Mouse (Mus musculus) thymus, adult 2 months (tissue): ENCODE measurements at regions not wholly inside any gene's neighbourhood (a gene's known extent, or its start where the extent isn't known, plus 50 kb on each side); places are given as distances from the start of the nearest gene placed in this dataset.

ENCODE experiments used
- DNase-seq: peaks from one replicate; pipeline ENCODE4 v3.0.0; 2021
- H3K27ac ChIP-seq: fragments of 200-500 bp; 2 replicates; pipeline ENCODE4 v1.5.1; 2012; ENCODE audit warnings: low read length, control low read depth; ENCODE audit not compliant: control insufficient read depth, insufficient read depth
- H3K27me3 ChIP-seq: fragments of 200-500 bp; 2 replicates; pipeline ENCODE4 v1.6.1; 2012; ENCODE audit warnings: mild to moderate bottlenecking, low read length, moderate library complexity, mixed read lengths; ENCODE audit not compliant: control insufficient read depth, insufficient read depth
- H3K36me3 ChIP-seq: fragments of 200-500 bp; 2 replicates; pipeline ENCODE4 v1.6.1; 2012; ENCODE audit warnings: mild to moderate bottlenecking, low read length, moderate library complexity; ENCODE audit not compliant: control insufficient read depth, insufficient read depth
- H3K4me1 ChIP-seq: fragments of 200-500 bp; replicated peaks from 2 replicates; pipeline ENCODE4 v1.6.1; 2012; ENCODE audit warnings: low read length; ENCODE audit not compliant: control insufficient read depth, insufficient read depth
- H3K4me3 ChIP-seq: fragments of 200-500 bp; 2 replicates; pipeline ENCODE4 v1.5.1; 2012; ENCODE audit warnings: mild to moderate bottlenecking, low read length, control low read depth, moderate library complexity; ENCODE audit not compliant: control insufficient read depth, insufficient read depth
- CTCF ChIP-seq: fragments of 200-500 bp; IDR thresholded peaks from 2 replicates; pipeline ENCODE4 v1.5.1; 2012; ENCODE audit warnings: mild to moderate bottlenecking, control low read depth, low read length, moderate library complexity, borderline replicate concordance; ENCODE audit not compliant: control insufficient read depth, poor library complexity, insufficient read depth; ENCODE audit errors: extremely low read depth
- POLR2A ChIP-seq: fragments of 200-500 bp; IDR thresholded peaks from 2 replicates; pipeline ENCODE4 v1.6.1; 2012; ENCODE audit warnings: mild to moderate bottlenecking, low read length, control low read depth, moderate library complexity; ENCODE audit not compliant: control insufficient read depth, poor library complexity, insufficient read depth; ENCODE audit errors: extremely low read depth
- WGBS: fragments of 180-500 bp; shearing (Covaris S2); methylation state at CpG from one replicate; pipeline ENCODE4 v1.1.7; 2018; 5-methylcytosine and 5-hydroxymethylcytosine counted together

DNA sequence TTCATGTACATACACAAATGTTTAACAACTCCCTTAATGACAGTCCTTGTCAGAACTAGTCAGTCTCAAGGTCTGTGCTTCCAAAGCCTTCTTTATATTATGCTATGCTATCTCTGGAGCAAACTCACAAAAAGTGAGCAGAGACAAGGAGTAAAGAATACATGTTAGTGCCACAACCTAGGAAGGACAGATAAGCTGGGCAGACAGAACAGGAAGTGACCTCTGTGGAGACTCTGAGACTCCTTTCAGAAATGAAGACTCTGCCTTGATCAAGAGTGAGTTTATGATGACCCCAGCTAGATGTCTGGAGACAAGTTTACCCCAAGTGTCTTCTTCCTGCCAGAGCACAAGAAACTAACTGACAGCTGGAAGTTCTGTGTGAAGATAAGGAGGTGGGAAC lies 343.8 kb downstream of the Ccser2 start:
- no peaks in the 10 kb centered on the region for H3K36me3 ChIP-seq
- H3K27ac ChIP-seq, result no peak overlapping the region
- no peaks in the 10 kb centered on the region for H3K27me3 ChIP-seq
- H3K4me1 ChIP-seq, result no peaks in the 10 kb centered on the region
- TF ChIP-seq POLR2A, result no peak
- no peak for TF ChIP-seq CTCF
- DNase-seq, result no peak
- no peak overlapping the region for H3K4me3 ChIP-seq

DNA sequence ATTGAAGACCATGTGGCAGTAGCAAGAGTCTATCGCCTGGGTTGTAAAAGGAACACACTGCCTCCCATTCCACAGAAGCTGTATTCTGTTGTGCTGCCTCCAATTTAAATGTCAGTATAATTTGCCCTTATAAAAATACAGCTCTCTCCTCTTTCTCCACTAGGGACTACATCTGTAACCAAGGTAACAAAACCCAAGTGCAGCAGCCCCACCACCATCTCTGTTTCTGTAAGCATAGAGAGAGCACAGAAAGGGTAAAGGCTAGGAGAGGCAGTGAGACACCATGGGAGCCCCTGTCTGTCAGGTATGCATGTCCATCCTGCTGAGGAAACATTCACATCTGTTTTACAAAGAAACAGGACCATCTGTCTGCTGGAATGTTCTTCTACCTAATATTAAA lies 344.4 kb downstream of the Ccser2 start:
- Histone ChIP-seq H3K4me1 (no peaks in the 10 kb centered on the region), H3K27me3 (no peaks in the 10 kb centered on the region), H3K4me3 (no peak overlapping the region), H3K36me3 (no peaks in the 10 kb centered on the region), H3K27ac (no peak overlapping the region)
- WGBS, result 100% methylated on average over 1 of the region's 1 CpGs
- TF ChIP-seq CTCF (no peak), POLR2A (no peak)
- no peak for DNase-seq

DNA sequence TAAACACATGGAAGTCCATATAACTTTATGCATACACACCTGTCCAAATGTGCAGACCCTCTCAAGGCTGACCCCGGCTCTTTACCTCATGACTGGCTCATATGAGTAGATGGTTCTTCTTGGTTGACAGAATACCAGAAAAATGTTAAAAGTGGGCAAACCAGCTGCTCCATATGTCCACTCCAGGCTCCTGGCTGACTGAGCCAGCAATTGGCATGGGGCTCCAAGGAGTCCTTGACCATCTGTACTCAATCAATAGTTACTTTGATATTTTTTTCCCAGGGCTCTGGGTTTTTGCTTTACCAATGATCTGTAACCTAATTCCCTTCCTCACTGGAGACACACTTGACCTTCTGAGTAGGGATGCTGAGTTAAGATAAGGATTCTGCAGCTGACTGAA lies 345.5 kb downstream of the Ccser2 start:
- Histone ChIP-seq H3K36me3 (no peaks in the 10 kb centered on the region), H3K4me3 (no peak overlapping the region), H3K27ac (no peak overlapping the region), H3K4me1 (no peaks in the 10 kb centered on the region), H3K27me3 (no peaks in the 10 kb centered on the region)
- no peak for DNase-seq
- TF ChIP-seq POLR2A, result no peak
- no peak for TF ChIP-seq CTCF
- WGBS, result 88% methylated on average over 1 of the region's 1 CpGs

DNA sequence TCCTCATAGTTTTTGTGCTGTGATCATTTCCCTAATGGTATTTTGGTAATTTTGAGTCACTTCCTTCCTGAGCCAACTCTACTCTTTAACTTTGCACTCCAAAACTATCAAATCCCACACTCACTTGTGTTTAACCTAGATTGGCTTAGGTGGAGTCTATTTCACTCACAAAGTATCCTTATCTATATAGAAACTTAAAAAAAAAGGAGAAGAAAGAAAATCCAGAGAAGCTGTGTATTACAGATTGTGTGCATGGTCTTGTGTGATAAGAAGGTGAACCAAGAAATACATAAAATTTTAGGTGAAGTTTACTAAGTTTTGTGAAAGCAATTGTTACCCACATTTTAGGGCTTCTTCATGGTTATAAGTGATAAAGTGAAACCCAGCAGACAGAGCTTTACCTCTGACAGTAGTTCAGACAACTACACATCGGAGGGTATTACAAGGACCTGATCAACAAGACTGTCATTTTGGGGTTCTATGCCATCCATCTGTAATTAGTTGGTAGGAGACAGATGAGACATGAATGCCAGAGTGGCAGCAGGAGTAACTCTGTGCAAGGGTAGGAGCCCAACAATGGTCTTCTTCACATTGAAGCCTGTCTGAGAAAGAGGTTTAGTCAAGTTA lies 350.0 kb downstream of the Ccser2 start:
- H3K36me3 ChIP-seq, result no peaks in the 10 kb centered on the region
- no peaks in the 10 kb centered on the region for H3K27me3 ChIP-seq
- H3K4me1 ChIP-seq, result no peaks in the 10 kb centered on the region
- TF ChIP-seq CTCF (no peak), POLR2A (no peak)
- H3K27ac ChIP-seq, result no peak overlapping the region
- WGBS, result 54% methylated on average over 1 of the region's 1 CpGs
- no peak overlapping the region for H3K4me3 ChIP-seq
- no peak for DNase-seq

- TF ChIP-seq POLR2A, result no peak
- no peak for TF ChIP-seq CTCF
- Histone ChIP-seq H3K27ac (no peak overlapping the region), H3K36me3 (no peaks in the 10 kb centered on the region), H3K4me1 (no peaks in the 10 kb centered on the region), H3K4me3 (no peak overlapping the region), H3K27me3 (no peaks in the 10 kb centered on the region)
- DNase-seq, result no peak
- WGBS, result 60% methylated on average over 5 of the region's 5 CpGs
These were observed 350.6 kb downstream of the Ccser2 start for GRCm38 (mm10) chr14:36617987-36618386.

DNA sequence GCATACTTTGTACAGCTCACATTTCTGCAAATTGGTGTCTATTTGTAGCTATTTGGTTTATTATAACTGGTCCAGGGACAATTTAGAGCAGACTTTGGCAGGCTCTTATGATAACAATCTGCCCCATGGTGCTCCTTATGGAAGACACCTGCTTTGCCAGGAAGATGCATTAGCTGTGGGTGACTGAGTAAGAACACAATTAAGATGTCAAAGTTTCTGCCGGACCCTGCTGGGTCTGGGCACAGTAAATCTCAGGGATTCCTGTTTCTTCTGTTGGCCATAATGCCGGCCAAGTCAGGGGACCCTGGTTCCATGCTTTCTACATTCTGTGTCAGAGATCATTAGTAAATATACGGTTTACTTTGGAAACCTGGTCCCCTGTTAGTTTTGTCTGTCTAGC lies 353.7 kb downstream of the Ccser2 start:
- no peak overlapping the region for H3K27ac ChIP-seq
- DNase-seq, result no peak
- no peak overlapping the region for H3K4me3 ChIP-seq
- 97% methylated on average over 3 of the region's 3 CpGs for WGBS
- no peaks in the 10 kb centered on the region for H3K36me3 ChIP-seq
- no peaks in the 10 kb centered on the region for H3K4me1 ChIP-seq
- no peak for TF ChIP-seq POLR2A
- TF ChIP-seq CTCF, result no peak
- H3K27me3 ChIP-seq, result no peaks in the 10 kb centered on the region

GRCm38 (mm10) chr14:36612860-36613259 lies 355.7 kb downstream of the Ccser2 start:
- H3K4me1 ChIP-seq, result no peaks in the 10 kb centered on the region

More at GRCm38 (mm10) chr14:36612860-36613259, 355.7 kb downstream of the Ccser2 start:
- DNase-seq, result no peak
- TF ChIP-seq POLR2A, result no peak
- no peak for TF ChIP-seq CTCF
- Histone ChIP-seq H3K36me3 (no peaks in the 10 kb centered on the region), H3K27ac (no peak overlapping the region), H3K4me3 (no peak overlapping the region), H3K27me3 (no peaks in the 10 kb centered on the region)
- 94% methylated on average over 3 of the region's 3 CpGs for WGBS
